Mouse (Mus musculus) limb, embryonic 15.5 days (tissue): Measurements from ENCODE around the gene Kdelr1. TPM values are rescaled to one million over a fixed set of nuclear protein-coding genes. Genes with fewer than 3 reads are reported as not detected.

Source experiments
- polyA plus RNA-seq: library from polyadenylated mRNA; unstranded; fragments of >200 nt; fragmentation: Nextera tagmentation; extraction: Ambion mirVana; gene quantifications from 2 replicates; pipeline ENCODE4 v1.2.1, GENCODE M21; 2015

Gene Kdelr1
- polyA plus RNA-seq, 1 experiment from 2014 or later: 97.8 TPM

Other genes with a start within 250 kb of the Kdelr1 start
- 11.4 and 12.0 TPM in 2 replicates for gene Rasip1, start 245.3 kb upstream of the Kdelr1 start, polyA plus RNA-seq
- 21.9 and 36.8 TPM in 2 replicates for gene Mamstr, start 232.8 kb upstream of the Kdelr1 start, polyA plus RNA-seq
- gene Fut2, start 206.4 kb upstream of the Kdelr1 start, polyA plus RNA-seq: 7.7 and 8.0 TPM in 2 replicates
- 0.50 and 2.6 TPM in 2 replicates for gene Ntn5, start 188.8 kb upstream of the Kdelr1 start, polyA plus RNA-seq
- 0.56 and 0.97 TPM in 2 replicates for gene Sec1, start 178.4 kb upstream of the Kdelr1 start, polyA plus RNA-seq
- 13.3 and 13.7 TPM in 2 replicates for gene Car11, start 172.9 kb upstream of the Kdelr1 start, polyA plus RNA-seq
- 4.3 and 4.7 TPM in 2 replicates for gene Dbp, start 167.7 kb upstream of the Kdelr1 start, polyA plus RNA-seq
- 942 and 1,034 TPM in 2 replicates for gene Rpl18, start 157.3 kb upstream of the Kdelr1 start, polyA plus RNA-seq
- gene Sphk2, start 154.8 kb upstream of the Kdelr1 start, polyA plus RNA-seq: 38.5 and 39.7 TPM in 2 replicates
- 0.76 and 0.78 TPM in 2 replicates for gene Fam83e, start 151.6 kb upstream of the Kdelr1 start, polyA plus RNA-seq
- not detected in 2 replicates for gene Spaca4, start 147.0 kb upstream of the Kdelr1 start, polyA plus RNA-seq
- gene Lmtk3, start 89.0 kb upstream of the Kdelr1 start, polyA plus RNA-seq: 1.6 and 2.0 TPM in 2 replicates
- 82.1 and 91.0 TPM in 2 replicates for gene Sult2b1, start 88.1 kb upstream of the Kdelr1 start, polyA plus RNA-seq
- gene Cyth2, start 58.2 kb upstream of the Kdelr1 start, polyA plus RNA-seq: 87.9 and 98.8 TPM in 2 replicates
- gene Kcnj14, start 48.0 kb upstream of the Kdelr1 start, polyA plus RNA-seq: 1.4 and 1.5 TPM in 2 replicates
- gene Grwd1, start 41.8 kb upstream of the Kdelr1 start, polyA plus RNA-seq: 56.3 and 59.3 TPM in 2 replicates
- 0.48 and 0.68 TPM in 2 replicates for gene Grin2d, start 5.6 kb downstream of the Kdelr1 start, polyA plus RNA-seq
- 0.49 and 0.86 TPM in 2 replicates for gene Syngr4, start 23.9 kb downstream of the Kdelr1 start, polyA plus RNA-seq
- gene Tmem143, start 24.2 kb downstream of the Kdelr1 start, polyA plus RNA-seq: 4.4 and 5.5 TPM in 2 replicates
- 328 and 364 TPM in 2 replicates for gene Emp3, start 48.6 kb downstream of the Kdelr1 start, polyA plus RNA-seq
- 3.5 and 3.6 TPM in 2 replicates for gene Ccdc114, start 51.3 kb downstream of the Kdelr1 start, polyA plus RNA-seq
- gene Abcc6, start 157.5 kb downstream of the Kdelr1 start, polyA plus RNA-seq: 0.29 and 0.35 TPM in 2 replicates
- 32.4 and 35.3 TPM in 2 replicates for gene Nomo1, start 160.9 kb downstream of the Kdelr1 start, polyA plus RNA-seq
- 0.18 and 0.92 TPM in 2 replicates for gene Kcnj11, start 228.0 kb downstream of the Kdelr1 start, polyA plus RNA-seq